ENCODE assay signal across 8 mouse cellular contexts in the genomic region with DNA sequence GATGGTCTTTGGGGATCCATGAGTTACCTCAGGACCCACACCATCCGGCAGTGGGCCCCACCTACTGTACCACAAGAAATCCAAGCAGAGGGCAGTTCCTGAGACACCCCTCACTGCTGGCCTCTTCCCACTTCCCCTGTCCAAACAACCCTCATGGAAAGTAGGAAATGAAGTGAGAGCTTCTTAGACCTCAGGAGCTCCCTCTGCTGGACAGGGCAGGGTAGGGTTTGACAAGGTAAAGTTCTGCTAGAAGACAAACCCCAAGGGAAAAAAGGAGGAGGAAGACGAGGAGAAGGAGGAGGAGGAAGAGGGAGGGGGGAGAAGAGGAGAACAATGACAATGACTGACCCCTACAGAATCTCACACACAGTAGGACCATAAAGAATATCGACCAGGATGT. TPM values are rescaled to one million over a fixed set of nuclear protein-coding genes. Genes with fewer than 3 reads are reported as not detected.
DNase-seq lines count a peak whose midpoint lies in the region; ATAC-seq and TF ChIP-seq lines count a peak whose summit lies in the region.

No protein-coding gene starts in this region.

- H3K36me3 ChIP-seq in liver, embryonic 14.5 days (replicated peaks; ENCODE audit: control insufficient read depth, insufficient read depth, low read depth) = no peaks in the 10 kb centered on the region
- H3K36me3 ChIP-seq in stomach, postnatal 0 days (ENCODE audit: control insufficient read depth, insufficient read depth, low read length) = no peaks in the 10 kb centered on the region
- H3K36me3 ChIP-seq in hindbrain, embryonic 10.5 days = no peaks in the 10 kb centered on the region

- intact Hi-C loops in heart, postnatal 14 days (cut with DNase I) = loop anchor here (5.0 kb wide), 1 partner anchor 150 kb away; no protein-coding TSS in a partner anchor

- no peaks in the 10 kb centered on the region for H3K9me3 ChIP-seq in liver, embryonic 14.5 days (ENCODE audit: control insufficient read depth, low read length)
- no peaks in the 10 kb centered on the region for H3K9me3 ChIP-seq in stomach, postnatal 0 days (ENCODE audit: control insufficient read depth, low read length)
- H3K9me3 ChIP-seq in hindbrain, embryonic 10.5 days = no peaks in the 10 kb centered on the region

- peak; percentile 20 to 36 for DNase-seq in heart, postnatal 14 days
- DNase-seq in heart, adult 11 months = no peak
- peak; percentile 61 for DNase-seq in urinary bladder, postnatal 25 days (ENCODE audit: low spot score)
- DNase-seq in urinary bladder, postnatal 4 days (ENCODE audit: low spot score in 2 of 2) = no peak
- DNase-seq in liver, embryonic 14.5 days (ENCODE audit: low read depth in 3 of 3, low spot score in 3 of 3) = peak; percentile 25 to 36 (median 28)
- DNase-seq in stomach, postnatal 0 days (ENCODE audit: low spot score) = peak; percentile 67
- DNase-seq in hindbrain, embryonic 10.5 days (ENCODE audit: low spot score) = no peak

- no peaks in the 10 kb centered on the region for H3K27me3 ChIP-seq in liver, embryonic 14.5 days (ENCODE audit: control insufficient read depth, insufficient read depth, low read length)
- H3K27me3 ChIP-seq in stomach, postnatal 0 days (ENCODE audit: control insufficient read depth, insufficient read depth, low read length) = no peaks in the 10 kb centered on the region
- H3K27me3 ChIP-seq in hindbrain, embryonic 10.5 days (ENCODE audit: insufficient read depth, poor library complexity, severe bottlenecking) = peaks cover 5% of the 10 kb centered on the region; the same call in 1 of the 2 replicates

- TF ChIP-seq CTCF in liver, embryonic 14.5 days (IDR thresholded peaks at IDR 0.05; ENCODE audit: low read depth) = peak; percentile 83
- TF ChIP-seq CTCF in stomach, postnatal 0 days (IDR thresholded peaks at IDR 0.05; ENCODE audit: low read depth) = peak; percentile 81

- WGBS in liver, embryonic 14.5 days (ENCODE audit: insufficient replicate concordance) = 25% methylated on average over 3 of the region's 3 CpGs
- WGBS in stomach, postnatal 0 days = 61% methylated on average over 3 of the region's 3 CpGs
- 45% methylated on average over 3 of the region's 3 CpGs for WGBS in hindbrain, embryonic 10.5 days

- peak; percentile 72 for ATAC-seq in common myeloid progenitor, adult 5-6 weeks (replicated peaks; ENCODE audit: low read depth, poor library complexity, severe bottlenecking)
- ATAC-seq in liver, embryonic 14.5 days (ENCODE audit: insufficient read depth) = no peak
- no peak for ATAC-seq in stomach, postnatal 0 days (ENCODE audit: low FRiP score, low TSS enrichment)

- no peak overlapping the region for H3K9ac ChIP-seq in liver, embryonic 14.5 days (replicated peaks)
- no peak overlapping the region for H3K9ac ChIP-seq in stomach, postnatal 0 days (ENCODE audit: low read length)

- H3K4me2 ChIP-seq in liver, embryonic 14.5 days (ENCODE audit: low read depth) = no peak overlapping the region
- no peak overlapping the region for H3K4me2 ChIP-seq in stomach, postnatal 0 days (replicated peaks; ENCODE audit: low read depth)

- no peak overlapping the region for H3K4me3 ChIP-seq in liver, embryonic 14.5 days (ENCODE audit: insufficient read depth in 1 of 2, low read depth in 2 of 2, low read length in 2 of 2)
- no peak overlapping the region for H3K4me3 ChIP-seq in stomach, postnatal 0 days (ENCODE audit: low read depth, low read length)
- no peak overlapping the region for H3K4me3 ChIP-seq in hindbrain, embryonic 10.5 days

- no peaks in the 10 kb centered on the region for H3K4me1 ChIP-seq in liver, embryonic 14.5 days (replicated peaks; ENCODE audit: control insufficient read depth in 2 of 2, insufficient read depth in 2 of 2, low read length in 1 of 2)
- H3K4me1 ChIP-seq in stomach, postnatal 0 days (replicated peaks; ENCODE audit: control insufficient read depth, insufficient read depth) = no peaks in the 10 kb centered on the region
- H3K4me1 ChIP-seq in hindbrain, embryonic 10.5 days (replicated peaks) = peaks cover 41% of the 10 kb centered on the region

- no peak for TF ChIP-seq EP300 in liver, embryonic 14.5 days (IDR thresholded peaks at IDR 0.05; ENCODE audit: low read depth)
- no peak for TF ChIP-seq EP300 in stomach, postnatal 0 days (optimal IDR thresholded peaks at IDR 0.05)

- H3K27ac ChIP-seq in liver, embryonic 14.5 days = no peak overlapping the region
- H3K27ac ChIP-seq in stomach, postnatal 0 days (replicated peaks) = no peak overlapping the region
- no peak overlapping the region for H3K27ac ChIP-seq in hindbrain, embryonic 10.5 days

RNA-seq across cellular contexts. Expression of gene Dmrtb1, which starts 46.4 kb away (rescaled TPM):
- total RNA-seq in heart, postnatal 14 days (2021) = not detected
- not detected in 2 replicates for total RNA-seq in common myeloid progenitor, adult 5-6 weeks (2017)
- 0.03 and 0.08 TPM in 2 replicates for polyA plus RNA-seq in liver, embryonic 14.5 days (2012; rRNA removed)
- polyA plus RNA-seq in liver, embryonic 14.5 days (2014; fragmentation: Nextera tagmentation; extraction: Ambion mirVana) = not detected in 2 replicates
- polyA plus RNA-seq in stomach, postnatal 0 days (2015; fragmentation: Nextera tagmentation; extraction: Ambion mirVana) = not detected in 2 replicates
- polyA plus RNA-seq in hindbrain, embryonic 10.5 days (2016; fragmentation: Nextera tagmentation; extraction: Ambion mirVana) = 8.2 and 23.2 TPM in 2 replicates

Comparison
In these comparisons a context has a peak if more than half of its experiments do, and no peak if none do; other contexts are left out.
1. DNase-seq: peak in heart, postnatal 14 days (2 of 2), urinary bladder, postnatal 25 days (single experiment), liver, embryonic 14.5 days (3 of 3) and stomach, postnatal 0 days (single experiment); none in heart, adult 11 months (single experiment), urinary bladder, postnatal 4 days (0 of 2) and hindbrain, embryonic 10.5 days (single experiment).